Mouse (Mus musculus) monocyte, adult 59 days (primary cell): Measurements from ENCODE around the gene Cep41. TPM values are rescaled to one million over a fixed set of nuclear protein-coding genes. Genes with fewer than 3 reads are reported as not detected.

ENCODE experiments used
- total RNA-seq, 2 experiments: library from RNA; stranded (reverse); gene quantifications; one replicate each; pipeline ENCODE4 v1.2.4; 2023

The Cep41 gene
- 1 to 10 TPM; 1.4 to 2.9 TPM for total RNA-seq

GRCm38 (mm10) chr6:30693350-30693991, at the start of gene Cep41:
Gene Cep41 (minus strand): TSS chr6:30693749.

DNA sequence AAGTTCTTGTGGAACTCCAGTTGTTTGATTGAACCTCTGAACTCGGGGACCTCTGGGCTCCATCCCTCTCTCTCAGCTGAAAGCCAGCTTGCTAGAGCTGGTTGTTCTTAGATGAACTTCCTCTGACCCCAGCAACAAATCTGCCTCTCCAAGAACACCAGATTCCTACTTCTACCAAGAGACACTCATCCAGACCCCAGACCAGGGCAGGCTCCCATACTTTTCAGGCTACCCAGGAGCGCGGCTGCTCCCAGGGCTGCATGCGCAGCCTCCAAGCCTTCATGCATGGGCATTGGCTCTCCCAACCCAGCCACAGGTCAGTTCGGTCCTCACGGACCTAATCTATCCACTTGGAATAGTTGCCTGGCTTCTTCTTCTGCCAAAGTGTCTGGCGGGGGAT, 29.8 kb upstream of the Cep41 start, which contains the start of gene Mest:
Mest (plus strand) TSS at position 217 of the 400 bp plus-strand sequence.

GRCm38 (mm10) chr6:30638674-30639268, 54.8 kb downstream of the Cep41 start, which contains the start of gene Cpa1:
Gene Cpa1 (plus strand): TSS chr6:30639218.

DNA sequence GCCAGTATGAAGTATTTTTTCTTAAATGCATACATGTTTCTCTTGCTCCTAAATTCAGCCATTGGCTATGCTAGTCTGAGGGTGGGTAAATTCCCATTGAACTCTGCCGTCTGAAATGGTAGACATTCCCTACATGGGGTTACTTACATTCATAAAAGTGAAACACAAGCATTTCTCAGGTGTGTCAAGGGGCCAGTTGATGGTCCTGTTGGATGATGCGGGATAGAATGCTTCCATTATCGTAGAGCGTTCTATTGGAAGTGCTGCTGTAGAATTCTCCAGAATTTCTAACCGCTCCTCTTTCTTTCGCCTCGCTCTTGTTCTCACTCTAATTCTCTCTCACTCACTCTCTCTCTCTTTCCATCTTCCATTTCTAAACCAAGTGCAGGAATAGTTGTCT, 82.8 kb downstream of the Cep41 start, which contains the start of gene Cpa5:
Cpa5 (plus strand) TSS at position 301 of the 400 bp plus-strand sequence.

Other genes starting within 250 kb of the Cep41 start
- 10 to 100 TPM; 17.0 to 23.5 TPM for gene Tmem209, start 184.0 kb downstream of the Cep41 start, total RNA-seq
- gene Ssmem1, start 183.9 kb downstream of the Cep41 start, total RNA-seq: under 1 TPM in 1 of 2 experiments, not detected in 1; 0.46 TPM
- gene Cpa2, start 152.2 kb downstream of the Cep41 start, total RNA-seq: under 1 TPM in 1 of 2 experiments, not detected in 1; 0.85 TPM
- not detected for gene Cpa4, start 125.4 kb downstream of the Cep41 start, total RNA-seq
- not detected for gene Cpa5, start 82.7 kb downstream of the Cep41 start, total RNA-seq
- under 1 TPM in 1 of 2 experiments, not detected in 1; 0.76 TPM for gene Cpa1, start 54.5 kb downstream of the Cep41 start, total RNA-seq
- not detected for gene Mest, start 29.8 kb upstream of the Cep41 start, total RNA-seq
- 10 to 100 TPM; 42.1 to 45.8 TPM for gene Copg2, start 203.0 kb upstream of the Cep41 start, total RNA-seq
- gene Tsga13, start 221.8 kb upstream of the Cep41 start, total RNA-seq: not detected